Mouse (Mus musculus): ENCODE results near the gene C130026I21Rik. TPM values are rescaled to one million over a fixed set of nuclear protein-coding genes. Genes with fewer than 3 reads are reported as not detected.
"Not testable (repeated sequence)": the region's sequence is repeated elsewhere in the genome, so short reads cannot be mapped to it uniquely, and the experiment has no call there.

The C130026I21Rik gene
- total RNA-seq, 2 experiments from 2014 or later: 0.81 TPM; not detected in 1

DNA sequence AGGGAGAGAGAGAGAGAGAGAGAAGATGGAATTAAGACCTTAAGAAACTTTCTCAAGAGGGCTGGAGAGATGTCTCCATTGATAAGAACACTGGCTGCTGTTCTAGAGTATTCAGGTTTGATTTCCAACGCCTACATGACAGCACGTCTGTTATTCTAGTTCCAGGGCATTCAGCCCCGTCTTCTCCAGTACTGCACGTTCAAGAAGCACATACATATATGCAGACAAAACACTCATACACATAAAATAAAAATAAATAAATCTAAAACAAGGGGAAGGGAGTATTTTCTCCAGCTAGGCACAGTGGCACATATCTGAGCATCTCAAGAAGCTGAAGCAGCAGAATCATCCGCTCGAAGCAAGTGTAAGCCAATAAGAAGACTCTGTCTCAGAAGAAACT lies 234.6 kb downstream of the C130026I21Rik start:
- not testable (repeated sequence) for DNase-seq (ENCODE audit: low spot score in 2 of 2)

DNA sequence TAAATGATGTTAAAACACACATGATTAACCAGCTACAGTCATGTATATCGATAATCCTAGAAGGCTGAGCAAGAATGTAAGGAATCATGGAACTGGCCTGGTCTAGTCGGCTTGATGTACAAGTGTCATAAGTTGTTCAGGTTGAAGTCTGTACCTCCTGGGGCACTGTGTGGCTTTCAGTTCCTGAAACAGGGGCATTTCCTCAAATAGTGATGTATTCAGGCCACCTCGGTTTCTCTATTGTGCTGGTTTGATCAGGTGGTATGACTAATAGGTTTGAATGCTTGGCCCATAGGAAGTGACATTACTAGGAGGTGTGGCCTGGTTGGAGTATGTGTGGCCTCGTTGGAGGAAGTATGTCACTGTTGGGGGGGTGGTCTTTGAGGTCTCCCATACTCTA lies 236.0 kb downstream of the C130026I21Rik start:
- not testable (repeated sequence) for DNase-seq (ENCODE audit: low spot score in 2 of 2)

DNA sequence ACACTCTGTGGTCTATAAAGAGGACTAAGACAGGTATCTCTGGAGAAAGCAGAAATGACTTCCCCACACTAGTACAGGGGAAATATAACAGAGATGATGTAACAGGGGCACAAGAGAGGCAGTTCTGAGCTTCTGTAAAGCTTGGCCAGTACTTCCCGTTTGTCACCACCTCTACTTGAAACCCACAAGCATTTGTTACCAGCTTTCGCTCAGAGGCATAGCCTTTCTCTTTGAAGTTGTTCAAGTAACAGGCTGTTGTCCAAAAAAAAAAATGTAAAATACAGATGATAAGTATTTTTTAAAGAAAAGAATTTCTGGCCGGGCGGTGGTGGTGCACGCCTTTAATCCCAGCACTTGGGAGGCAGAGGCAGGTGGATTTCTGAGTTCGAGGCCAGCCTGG lies 236.8 kb downstream of the C130026I21Rik start:
- not testable (repeated sequence) for DNase-seq (ENCODE audit: low spot score in 2 of 2)

DNA sequence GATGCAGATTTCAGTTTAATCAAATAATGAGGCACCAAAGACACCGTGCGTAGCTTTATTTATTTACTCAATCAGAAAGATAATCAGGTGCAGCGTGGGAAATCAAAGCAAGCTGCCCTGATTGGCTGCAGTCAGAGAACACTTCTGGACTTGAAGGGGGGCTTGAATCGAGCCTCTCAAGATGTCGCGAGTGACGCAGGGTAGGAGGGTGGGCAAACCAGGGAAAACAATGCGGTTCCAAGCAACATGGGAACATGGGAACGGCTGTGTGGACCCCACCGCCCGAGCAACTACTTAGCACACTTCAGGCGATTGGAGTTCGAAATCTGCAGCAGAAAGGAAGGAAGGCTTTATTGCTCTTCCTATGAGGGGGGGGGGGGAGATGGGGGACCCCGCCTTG lies 240.2 kb downstream of the C130026I21Rik start:
- not testable (repeated sequence) for DNase-seq (ENCODE audit: low spot score in 2 of 2)

DNA sequence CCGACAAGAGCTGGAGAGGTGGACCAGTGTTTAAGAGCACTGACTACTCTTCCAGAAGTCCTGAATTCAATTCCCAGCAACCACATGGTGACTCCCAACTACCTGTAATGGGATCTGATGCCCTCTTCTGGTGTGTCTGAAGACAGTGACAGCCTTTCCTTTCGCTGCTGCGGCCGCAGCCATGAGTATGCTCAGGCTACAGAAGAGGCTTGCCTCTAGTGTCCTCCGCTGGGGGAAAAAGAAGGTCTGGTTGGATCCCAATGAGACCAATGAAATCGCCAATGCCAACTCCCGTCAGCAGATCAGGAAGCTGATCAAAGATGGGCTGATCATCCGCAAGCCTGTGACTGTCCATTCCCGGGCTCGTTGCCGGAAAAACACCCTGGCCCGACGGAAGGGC lies 258.4 kb downstream of the C130026I21Rik start:
- not testable (repeated sequence) for DNase-seq (ENCODE audit: low spot score in 2 of 2)

DNA sequence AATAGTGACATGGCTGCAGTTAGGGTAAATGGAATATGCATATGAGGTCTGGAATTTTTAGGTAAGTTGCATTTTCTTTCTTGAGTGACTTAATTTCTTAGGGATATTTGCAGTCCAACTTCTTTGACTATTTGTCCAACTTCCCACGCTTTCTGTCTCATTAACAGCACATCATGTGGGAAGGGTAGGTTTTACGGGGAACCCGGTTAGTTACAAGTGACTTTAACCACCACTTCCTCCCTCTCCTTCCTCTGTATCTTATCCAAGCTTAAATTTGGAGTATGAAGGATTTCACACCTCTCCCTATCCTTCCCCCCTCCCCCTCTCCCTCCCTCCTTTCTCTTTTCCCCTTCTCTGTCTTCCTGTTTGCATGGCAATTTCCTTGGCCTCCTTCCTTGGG lies 259.4 kb downstream of the C130026I21Rik start:
- not testable (repeated sequence) for DNase-seq (ENCODE audit: low spot score in 2 of 2)

DNA sequence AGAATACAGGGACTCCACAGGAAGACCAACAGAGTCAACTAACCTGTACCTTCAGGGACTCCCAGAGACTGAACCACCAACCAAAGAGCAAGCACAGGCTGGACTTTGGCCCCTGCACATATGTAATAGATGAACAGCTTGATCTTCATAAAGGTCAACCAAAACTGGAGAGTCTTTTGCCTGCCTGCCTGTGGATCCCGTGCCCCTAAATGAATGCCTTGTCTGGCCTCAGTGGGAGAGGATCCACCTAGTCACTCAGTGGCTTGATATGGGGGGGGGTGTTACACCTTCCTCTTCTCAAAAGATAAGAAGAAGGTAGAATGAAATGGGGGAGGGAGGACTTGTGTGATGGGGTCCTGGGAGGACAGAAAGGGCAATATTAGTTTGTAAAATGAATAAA lies 262.6 kb downstream of the C130026I21Rik start:
- DNase-seq (ENCODE audit: low spot score in 2 of 2): not testable (repeated sequence)

DNA sequence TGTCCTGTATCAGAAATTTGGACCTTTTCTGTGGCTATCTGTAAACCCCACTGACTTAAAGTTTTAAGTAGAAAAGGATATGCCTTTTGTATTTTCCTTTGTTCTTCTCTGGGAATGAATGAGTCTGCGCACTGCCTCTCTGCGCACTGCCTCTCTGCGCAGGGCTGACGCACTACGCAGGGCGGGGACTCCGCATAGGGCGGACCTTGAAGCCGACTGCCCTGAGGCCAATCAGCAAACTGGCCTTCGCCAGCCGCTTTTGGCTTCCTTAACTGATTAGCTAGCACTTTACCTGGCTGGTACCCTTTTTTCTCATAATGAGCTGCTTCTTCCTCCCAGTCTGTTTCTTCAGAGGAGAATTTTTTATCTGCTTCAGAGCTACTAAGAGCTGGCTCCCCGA lies 271.1 kb downstream of the C130026I21Rik start:
- DNase-seq (ENCODE audit: low spot score in 2 of 2): not testable (repeated sequence)

DNA sequence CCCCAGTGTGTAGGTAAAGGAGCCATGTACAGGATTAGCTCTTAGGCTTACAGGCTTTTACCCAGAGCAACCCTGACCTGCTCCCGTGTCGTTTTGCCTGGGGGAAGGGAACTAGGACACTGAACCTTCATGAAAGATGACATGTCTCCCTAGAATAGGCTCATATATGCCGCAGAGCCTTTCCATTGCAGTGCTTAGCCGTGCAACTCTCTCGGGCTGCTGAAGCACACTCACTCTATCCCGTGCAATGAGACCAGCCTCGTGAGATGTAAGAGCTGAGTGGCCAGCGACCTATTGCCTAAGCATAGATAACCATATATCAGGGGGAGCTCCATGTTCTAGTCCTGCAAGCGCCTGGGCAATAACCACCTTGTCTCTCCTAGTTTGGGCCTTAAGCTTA lies 274.1 kb downstream of the C130026I21Rik start:
- DNase-seq (ENCODE audit: low spot score in 2 of 2): not testable (repeated sequence)

DNA sequence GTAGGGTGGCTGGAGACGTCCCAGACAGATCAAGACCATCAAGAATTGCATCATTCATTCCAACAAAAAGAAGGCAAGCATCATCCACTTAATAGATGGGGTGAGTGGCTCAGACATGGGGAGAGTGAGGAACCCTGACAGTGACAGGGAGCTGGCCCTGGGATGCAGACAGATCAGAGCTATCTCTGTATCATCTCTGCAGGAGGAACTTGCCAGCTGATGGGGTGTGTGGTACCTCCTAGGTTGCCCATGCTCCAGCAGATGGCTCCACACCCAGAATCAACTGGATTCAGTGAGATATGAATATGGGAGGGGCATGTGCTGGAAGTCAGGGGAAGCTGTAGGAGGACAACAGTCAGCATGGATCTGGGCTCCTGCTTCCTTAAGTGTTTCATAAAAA lies 275.9 kb downstream of the C130026I21Rik start:
- DNase-seq (ENCODE audit: low spot score in 2 of 2): not testable (repeated sequence)

DNA sequence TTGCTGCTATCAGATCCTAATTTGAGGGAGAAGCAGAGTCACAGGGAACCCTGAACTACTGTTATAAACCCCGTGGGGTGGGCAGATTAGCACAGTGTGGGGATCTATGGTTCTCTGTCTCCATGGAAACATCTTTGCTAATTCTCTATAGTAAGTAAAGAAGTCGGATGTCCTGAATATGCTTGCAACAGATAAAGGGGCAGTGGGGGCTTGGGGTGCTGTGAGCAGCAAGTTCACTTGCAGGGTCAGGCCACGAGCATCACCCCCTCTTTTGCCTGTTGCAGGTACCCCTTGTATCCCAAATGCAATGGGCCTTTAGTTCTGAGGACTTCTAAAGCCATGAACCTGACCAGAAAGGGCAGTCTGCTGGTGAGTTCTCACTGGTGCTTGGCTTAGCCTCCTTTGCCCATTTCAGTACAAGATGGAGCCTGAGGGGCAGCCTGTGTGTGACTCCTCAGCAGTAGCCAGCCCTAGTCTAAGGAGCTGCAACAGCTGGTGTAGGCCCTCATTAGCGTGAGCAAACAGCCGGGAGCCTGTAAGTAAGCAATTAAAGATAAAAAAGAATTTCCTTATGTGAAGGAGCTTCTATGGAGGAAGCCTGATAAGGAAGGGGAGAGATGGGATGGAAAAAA lies 276.6 kb downstream of the C130026I21Rik start:
- not testable (repeated sequence) for DNase-seq (ENCODE audit: low spot score in 2 of 2)

DNA sequence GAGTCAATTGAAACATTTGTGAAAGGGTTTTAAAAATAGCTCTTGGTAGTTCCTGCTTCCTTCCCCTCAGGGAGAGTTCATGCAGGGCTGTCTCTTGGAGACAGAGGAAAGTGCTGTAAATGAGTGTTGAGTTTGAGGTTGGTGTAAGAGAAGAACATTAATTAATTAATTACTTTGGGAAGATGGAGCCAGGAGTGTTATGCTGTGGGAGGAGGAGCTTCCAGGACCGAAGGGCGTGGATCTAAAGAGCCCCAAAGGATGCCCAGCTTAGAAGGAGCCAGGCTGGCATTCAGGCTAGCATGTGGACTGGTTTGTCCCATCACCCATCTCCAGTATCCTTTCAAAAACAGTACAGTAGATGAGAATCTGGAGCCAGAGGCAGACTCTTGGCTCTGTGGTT lies 277.1 kb downstream of the C130026I21Rik start:
- not testable (repeated sequence) for DNase-seq (ENCODE audit: low spot score in 2 of 2)

DNA sequence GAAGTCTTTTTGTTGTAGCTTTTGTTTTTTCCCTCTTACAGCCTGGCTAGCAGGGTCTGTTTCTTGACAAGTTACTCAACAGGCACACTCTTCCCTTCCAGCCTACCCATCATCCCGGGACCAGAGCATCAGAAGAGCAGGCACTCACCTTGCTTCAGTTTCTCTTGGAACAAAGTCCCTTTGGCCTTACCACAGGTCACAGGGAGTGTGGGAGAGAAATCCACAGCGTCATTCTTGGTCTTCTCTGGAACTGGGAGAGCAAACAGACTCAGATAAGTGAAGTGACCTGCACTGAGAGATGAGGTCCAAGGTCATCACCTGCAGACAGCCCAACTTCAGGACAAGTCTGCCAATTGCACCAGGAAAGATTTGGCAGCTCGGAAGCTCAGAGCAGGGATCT lies 277.5 kb downstream of the C130026I21Rik start:
- DNase-seq (ENCODE audit: low spot score in 2 of 2): not testable (repeated sequence)

DNA sequence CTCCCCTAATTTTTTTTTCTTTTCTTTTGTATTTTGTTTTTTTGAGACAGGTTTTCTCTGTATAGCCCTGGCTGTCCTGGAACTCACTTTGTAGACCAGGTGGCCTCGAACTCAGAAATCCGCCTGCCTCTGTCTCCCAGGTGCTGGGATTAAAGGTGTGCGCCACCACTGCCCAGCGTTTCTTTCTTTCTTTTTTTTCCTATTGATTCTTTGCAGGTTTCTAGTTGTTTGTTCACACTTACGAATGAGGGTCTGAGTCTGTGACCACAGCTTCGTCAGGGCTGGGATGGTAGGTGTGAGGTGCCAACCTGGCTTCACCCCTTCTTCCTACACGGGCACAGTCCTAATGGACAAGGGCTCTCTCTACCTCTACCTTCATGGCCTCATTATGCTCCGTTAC lies 281.3 kb downstream of the C130026I21Rik start:
- DNase-seq (ENCODE audit: low spot score in 2 of 2): not testable (repeated sequence)

DNA sequence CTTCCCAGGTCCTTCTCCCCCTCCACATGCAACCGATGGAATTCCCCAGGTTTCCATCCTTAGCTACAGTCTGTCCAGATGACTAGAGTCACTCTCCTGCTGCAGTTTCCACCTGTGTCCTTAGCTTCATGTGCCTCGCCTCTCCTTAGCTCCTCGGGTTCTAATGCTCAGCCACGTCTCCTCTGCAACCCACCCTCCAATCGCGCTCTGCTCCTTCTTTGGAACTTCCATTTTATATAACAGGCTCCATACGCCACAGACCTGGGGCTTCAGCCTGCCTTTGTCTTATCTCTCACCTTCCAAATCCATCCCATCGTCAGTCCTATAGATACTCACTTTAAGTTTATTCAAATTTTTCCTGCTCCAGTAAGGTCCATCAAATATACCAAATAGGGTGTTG lies 282.6 kb downstream of the C130026I21Rik start:
- not testable (repeated sequence) for DNase-seq (ENCODE audit: low spot score in 2 of 2)

DNA sequence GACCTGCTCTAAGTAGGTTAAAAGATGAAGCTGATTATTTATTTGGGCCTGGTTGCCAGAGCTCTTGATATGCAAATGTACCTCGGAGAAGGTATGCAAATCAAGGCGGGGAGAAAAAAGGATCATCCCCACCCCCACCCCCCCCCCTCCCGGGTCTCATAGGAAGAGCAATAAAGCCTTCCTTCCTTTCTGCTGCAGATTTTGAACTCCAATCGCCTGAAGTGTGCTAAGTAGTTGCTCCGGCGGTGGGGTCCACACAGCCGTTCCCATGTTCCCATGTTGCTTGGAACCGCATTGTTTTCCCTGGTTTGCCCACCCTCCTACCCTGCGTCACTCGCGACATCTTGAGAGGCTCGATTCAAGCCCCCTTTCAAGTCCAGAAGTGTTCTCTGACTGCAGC lies 308.6 kb downstream of the C130026I21Rik start:
- DNase-seq (ENCODE audit: low spot score in 2 of 2): not testable (repeated sequence)

DNA sequence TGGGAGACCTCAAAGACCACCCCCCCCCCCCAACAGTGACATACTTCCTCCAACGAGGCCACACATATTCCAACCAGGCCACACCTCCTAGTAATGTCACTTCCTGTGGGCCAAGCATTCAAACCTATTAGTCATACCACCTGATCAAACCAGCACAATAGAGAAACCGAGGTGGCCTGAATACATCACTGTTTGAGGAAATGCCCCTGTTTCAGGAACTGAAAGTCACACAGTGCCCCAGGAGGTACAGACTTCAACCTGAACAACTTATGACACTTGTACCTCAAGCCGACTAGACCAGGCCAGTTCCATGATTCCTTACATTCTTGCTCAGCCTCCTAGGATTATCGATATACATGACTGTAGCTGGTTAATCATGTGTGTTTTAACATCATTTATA lies 312.7 kb downstream of the C130026I21Rik start:
- not testable (repeated sequence) for DNase-seq (ENCODE audit: low spot score in 2 of 2)

DNA sequence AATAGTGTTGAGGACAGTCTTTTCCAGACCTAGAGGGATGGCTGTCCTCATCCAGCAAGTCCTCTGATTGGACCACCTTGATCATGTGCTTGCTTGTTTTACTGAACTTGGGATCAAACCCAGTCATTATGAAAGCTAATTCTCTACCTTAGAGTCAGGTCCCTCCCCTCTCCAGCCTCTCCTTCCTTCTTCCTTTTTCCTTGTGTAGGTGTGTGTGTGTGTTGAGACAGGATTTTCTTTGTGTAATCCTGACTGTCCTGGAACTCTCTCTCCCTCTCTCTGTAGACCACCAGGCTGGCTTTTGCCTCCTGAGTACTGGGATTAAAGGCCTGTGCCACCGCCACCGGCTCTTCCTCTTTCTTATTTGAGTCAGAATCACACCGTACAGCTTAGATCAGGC lies 313.6 kb downstream of the C130026I21Rik start:
- DNase-seq (ENCODE audit: low spot score in 2 of 2): not testable (repeated sequence)

DNA sequence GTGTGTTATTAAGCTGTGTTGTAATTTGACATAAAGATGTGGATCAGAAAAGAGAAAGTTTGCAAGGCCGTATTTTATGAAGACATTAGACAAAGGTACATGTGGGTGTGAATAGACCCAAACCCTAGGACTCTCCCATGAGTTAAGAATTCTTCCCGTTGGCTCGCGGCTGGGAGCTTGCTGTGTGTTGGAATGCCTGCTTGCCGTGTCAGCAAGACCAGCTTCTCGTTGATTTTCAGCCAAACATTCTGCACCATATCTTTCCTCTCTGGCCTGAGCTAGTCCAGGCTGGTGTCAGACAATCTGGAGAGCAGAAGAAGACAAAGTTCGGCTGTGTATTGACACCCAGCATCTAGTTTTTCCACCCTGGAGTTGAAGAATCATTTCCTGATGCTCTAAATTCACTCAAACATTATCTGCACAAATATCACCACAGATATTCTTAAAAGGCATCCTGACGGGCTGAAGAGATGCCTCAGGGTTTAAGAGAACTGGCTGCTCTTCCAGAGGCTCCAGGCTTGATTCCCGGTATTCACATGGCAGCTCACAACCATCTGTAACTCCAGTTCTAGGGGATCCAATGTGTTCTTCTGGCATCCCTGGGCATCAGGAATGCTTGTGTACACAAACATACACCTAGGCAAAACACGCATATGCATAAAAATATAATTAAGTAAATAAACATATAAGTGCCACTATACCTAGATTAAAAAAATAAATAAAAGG lies 317.7 kb downstream of the C130026I21Rik start:
- DNase-seq (ENCODE audit: low spot score in 2 of 2): no peak

DNA sequence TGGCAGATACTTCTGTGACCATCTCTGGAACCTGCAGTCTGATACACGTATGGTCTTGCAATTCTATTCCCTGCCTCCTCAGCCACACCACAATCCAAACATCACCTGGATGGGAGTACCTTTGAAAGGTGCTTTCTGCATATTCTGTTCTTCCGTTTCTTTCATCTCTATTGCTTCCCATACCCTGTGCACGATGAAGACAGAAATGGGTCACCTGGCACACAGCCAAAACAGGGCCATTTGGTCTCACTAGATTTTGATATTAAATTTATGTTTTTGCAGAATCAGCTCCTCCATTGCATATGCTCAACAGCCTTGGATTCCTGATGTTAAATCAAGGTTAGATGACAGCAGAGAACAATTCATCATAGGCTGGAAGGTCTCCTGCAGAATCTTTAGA lies 318.8 kb downstream of the C130026I21Rik start:
- DNase-seq (ENCODE audit: low spot score in 2 of 2): no peak

DNA sequence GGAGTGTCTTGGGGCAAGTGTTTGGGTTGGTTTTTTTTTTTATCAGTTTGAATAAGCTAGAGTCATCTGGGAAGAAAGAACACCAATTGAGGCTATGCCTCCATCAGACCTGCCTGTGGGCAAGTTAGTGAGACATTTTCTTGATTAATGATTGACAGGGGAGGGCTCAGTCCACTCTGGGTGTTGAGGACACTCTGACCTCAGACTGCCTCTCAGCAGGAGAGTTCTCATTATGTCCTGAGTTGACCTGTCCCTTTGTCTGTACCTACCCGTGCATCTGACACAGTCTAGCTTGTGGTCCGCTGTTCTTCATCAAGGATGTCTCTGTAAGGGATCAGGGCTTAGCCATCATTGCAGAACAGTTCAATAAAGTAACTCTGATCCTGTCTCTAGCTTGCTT lies 323.0 kb downstream of the C130026I21Rik start:
- no peak for DNase-seq (ENCODE audit: low spot score in 2 of 2)

DNA sequence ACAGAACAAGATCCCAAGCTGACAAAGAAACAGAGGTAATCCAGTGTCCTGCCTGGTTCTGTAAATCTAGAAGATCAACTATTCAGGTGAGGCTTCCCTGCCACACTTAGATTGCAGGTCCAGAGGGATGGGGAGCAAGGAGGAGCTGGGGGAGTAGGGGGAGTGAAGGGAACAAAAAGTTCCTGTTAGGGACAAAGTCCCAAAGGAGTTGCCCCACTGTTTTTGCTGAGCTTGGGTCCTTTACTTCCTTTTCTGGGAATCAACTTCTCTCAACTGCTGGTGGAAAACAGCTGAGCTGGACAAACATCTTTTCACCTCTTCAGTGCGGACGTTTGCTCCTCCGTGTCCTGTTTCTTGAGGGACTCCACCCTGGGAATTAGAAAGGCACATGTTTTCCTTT lies 324.4 kb downstream of the C130026I21Rik start:
- no peak for DNase-seq (ENCODE audit: low spot score in 2 of 2)

DNA sequence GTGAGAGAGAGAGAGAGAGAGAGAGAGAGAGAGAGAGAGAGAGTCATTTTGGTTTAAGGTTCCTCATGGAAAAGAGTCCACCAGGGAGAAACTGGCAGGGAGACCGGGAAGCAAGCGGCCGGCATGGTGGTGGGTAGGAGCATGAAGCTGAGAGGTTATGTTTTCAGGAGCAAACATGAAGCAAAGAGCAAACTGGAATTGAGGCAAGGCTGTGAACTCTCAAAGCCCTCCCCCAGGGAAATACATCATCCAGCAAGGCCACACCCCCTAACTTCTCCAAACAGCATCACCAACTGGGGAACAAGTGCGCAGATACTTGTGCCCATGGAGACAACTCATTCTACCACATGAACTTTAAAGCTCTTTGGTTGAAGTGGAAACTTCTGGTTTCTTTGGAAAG lies 326.8 kb downstream of the C130026I21Rik start:
- no peak for DNase-seq (ENCODE audit: low spot score in 2 of 2)
